Mouse (Mus musculus) right cerebral cortex, adult 18-20 months (tissue): Measurements from ENCODE around the gene Rpa2.
A peak's percentile ranks its signal among the peaks of the same experiment; 100 is the strongest.
"Not testable (repeated sequence)": the region's sequence is repeated elsewhere in the genome, so short reads cannot be mapped to it uniquely, and the experiment has no call there.

Experiments
- DNase-seq: peaks from one replicate; pipeline ENCODE4 v3.0.0; 2022; ENCODE audit warnings: mixed read lengths

Gene Rpa2

DNA sequence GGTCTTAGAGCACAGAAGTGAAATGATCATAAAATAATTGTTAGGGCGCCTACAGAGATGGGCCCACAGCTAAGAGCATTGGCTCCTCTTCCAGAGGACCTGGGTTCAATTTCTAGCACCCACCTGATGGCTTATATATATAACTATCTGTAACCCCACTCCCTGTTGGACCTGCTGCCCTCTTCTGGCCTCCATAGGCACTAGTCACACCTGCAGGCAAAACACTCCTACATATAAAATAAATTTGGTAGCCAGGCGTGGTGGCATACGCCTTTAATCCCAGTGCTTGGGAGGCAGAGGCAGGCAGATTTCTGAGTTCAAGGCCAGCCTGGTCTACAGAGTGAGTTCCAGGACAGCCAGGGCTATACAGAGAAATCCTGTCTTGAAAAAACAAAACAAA, 5.0 kb upstream of the Rpa2 start:
- DNase-seq: not testable (repeated sequence)

DNA sequence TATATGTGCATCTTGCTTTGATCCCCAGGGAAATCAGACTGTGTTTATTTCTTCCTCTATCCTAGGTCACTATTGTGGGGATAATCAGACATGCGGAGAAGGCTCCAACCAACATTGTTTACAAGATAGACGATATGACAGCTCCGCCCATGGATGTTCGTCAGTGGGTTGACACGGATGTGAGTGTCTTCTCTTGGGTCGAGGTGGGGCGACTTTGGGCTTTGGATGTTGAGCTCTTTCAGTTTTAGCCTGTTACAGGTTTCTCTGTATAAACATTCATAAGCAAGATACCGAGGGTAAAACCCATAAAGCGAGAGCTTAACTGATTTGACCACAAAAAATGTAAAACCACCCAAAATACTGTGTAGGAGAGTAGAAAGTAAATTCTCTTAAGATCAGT, 3.6 kb downstream of the Rpa2 start:
- DNase-seq: no peak

DNA sequence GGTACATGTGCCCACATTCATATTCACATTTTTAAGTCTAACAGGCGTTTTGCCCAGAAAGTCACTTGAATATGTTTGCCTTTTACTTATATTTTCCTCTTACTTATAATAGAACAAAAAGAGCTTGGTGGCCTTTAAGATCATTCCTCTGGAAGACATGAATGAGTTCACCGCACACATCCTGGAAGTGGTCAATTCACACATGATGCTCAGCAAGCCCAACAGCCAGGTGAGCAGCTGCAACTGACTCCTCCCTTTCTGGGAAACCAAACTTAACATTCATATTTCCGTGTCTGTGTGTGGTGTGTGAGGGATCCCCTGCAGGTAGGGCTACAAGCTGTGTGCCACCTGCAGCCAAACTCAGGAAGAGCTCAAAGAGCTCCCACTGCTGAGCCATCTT, 6.8 kb downstream of the Rpa2 start:
- no peak for DNase-seq

- DNase-seq: peak; percentile 71
These were observed 8.6 kb downstream of the Rpa2 start for GRCm38 (mm10) chr4:132776764-132777163.

DNA sequence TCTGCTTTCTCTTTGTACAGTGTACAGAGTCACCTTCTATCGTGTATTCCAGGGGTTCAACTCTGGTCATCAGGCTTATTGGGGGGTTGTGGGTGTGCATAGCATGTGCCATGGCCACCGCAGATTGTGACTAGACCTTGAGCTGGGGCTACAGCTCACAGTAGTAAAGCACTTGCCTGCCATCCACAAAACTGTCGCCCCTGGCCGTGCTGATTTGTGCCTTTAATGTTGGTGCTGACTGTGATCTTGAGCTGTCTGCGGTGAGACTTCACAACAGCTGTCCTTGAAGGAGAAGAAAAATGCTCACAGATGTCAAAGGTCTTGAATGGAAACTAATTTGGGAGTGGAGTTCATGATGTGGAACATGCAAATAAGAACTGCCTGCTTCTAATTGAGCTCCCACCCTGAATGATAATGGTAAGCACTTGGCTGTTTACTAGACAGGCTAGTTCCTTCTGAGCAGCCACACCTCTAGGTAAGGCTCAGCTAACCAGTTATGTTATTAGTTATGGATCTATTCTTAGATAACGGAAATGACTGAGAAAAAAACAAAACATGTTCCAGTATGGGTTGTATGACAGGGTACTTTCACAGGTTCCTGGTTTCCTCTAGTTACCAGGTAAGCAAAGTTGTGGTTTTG, 10.6 kb downstream of the Rpa2 start:
- no peak for DNase-seq

GRCm38 (mm10) chr4:132780288-132780687, 12.2 kb downstream of the Rpa2 start:
- no peak for DNase-seq

- no peak for DNase-seq
These were observed 15.6 kb downstream of the Rpa2 start for GRCm38 (mm10) chr4:132783732-132784131.

- DNase-seq: no peak
These were observed 17.1 kb downstream of the Rpa2 start for GRCm38 (mm10) chr4:132785228-132785627.

- no peak for DNase-seq
These were observed 21.6 kb downstream of the Rpa2 start for GRCm38 (mm10) chr4:132789731-132790130.

- not testable (repeated sequence) for DNase-seq
These were observed 25.3 kb downstream of the Rpa2 start for GRCm38 (mm10) chr4:132793322-132794004.

DNA sequence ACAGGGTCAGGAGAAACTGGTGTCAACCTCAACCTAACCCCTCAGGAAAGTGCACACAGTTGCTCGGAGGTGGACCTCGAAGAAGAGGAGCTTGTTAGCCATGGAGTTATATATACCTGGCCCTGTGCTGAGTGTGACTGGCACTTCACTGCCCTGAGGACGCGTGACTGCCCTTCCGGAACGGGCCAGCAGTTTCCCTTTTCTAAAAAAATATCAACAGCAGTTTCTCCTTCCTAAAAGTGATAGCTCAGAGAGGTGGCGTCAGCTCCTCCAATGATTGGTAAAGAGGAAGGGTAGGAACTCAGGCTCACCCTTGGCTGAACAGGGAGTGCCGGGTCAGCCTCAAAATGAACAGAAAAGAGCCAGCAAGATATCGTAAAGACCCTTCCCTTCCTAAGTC, 25.9 kb downstream of the Rpa2 start:
- no peak for DNase-seq

DNA sequence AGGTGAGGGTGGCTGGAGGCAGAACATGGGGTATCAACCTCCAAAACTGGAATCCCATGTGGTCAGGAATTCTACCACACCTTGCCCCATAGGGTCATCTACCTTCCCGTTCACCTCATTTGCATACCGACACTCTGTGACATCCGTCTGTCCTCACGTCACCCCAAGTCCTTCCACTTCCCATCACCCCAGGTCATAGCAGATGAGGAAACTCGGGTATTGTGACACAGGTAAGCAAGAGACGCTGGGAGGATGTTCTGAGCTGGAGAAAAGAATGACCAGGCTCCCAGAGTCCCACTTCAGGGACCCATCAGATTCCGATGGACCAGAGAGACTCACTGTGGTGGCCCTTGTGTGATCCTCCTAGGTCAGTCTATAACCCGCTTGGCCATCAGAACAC, 26.6 kb downstream of the Rpa2 start:
- DNase-seq: no peak

- no peak for DNase-seq
These were observed 27.0 kb downstream of the Rpa2 start for GRCm38 (mm10) chr4:132795171-132795570.

DNA sequence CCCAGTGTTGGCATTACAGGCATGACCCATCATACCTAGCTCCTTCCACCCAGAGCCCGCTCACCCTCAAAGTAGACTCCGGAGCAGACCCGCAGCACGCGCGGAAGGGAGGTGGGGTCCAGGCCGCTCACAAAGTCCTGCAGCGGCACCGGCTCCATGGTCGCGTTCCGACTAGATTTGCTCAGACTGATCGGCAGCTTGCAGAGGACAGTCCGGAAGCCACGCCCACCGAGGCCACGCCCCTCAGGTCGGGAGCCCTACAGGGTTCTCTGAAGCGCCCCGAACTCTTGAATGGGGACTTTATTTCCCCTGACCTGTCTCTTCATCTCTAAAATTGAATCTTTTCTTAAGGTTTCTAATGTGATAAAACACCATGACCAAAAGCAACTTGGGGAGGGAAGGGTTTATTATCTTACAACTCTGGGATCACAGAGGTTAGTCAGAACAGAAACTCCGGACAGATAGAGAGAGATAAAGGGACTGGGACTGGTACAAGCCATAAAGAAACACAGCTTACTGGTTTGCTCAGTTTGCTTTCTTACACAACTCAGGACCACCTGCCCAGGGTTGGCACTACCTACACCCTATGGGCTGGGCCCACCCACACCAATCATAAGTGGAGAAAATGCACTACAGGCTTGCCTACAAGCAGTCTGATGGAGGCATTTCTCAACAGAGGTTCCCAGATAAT, 28.2 kb downstream of the Rpa2 start, which contains the start of gene Themis2:
TSS of gene Themis2 (minus strand) at position 192 of the 691 bp plus-strand sequence.
- no peak for DNase-seq

DNA sequence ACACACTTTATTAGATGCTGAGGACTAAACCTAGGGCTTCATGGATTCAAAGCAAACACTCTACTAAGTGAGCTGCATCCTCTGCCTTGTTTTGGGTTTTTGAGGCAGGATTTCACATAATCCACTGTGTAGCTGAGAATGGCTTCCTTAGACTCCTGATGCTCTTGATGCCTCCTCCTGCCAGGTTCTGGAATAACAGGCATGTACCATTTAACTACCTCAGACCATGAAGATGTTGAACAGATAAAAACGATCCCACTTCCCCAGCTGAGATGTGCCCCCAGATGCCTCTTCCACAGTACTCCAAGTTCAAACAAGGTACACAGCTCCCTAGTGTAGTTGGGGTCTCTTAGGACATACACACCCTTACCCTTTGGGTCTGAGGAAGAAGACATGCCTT, 29.3 kb downstream of the Rpa2 start:
- DNase-seq: no peak

DNA sequence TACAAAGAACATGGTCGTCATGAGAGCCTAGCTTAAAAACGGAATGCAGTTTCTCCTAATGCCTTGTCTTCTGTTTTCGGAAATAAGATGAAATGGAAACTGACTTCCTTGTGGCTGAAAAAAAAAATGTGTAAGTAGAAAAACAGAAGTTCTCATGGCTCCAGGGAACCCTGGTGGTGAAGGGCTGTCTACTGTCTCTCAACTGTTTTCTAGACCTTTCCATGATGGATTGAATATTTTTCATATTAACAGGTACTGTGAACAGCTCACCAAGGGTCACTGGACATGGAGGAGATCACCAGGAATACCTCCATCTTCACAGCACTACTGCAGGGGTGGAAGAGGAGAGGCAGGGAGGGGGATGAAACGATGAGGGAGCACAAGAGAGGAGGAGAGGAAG, 29.9 kb downstream of the Rpa2 start:
- DNase-seq: no peak

DNA sequence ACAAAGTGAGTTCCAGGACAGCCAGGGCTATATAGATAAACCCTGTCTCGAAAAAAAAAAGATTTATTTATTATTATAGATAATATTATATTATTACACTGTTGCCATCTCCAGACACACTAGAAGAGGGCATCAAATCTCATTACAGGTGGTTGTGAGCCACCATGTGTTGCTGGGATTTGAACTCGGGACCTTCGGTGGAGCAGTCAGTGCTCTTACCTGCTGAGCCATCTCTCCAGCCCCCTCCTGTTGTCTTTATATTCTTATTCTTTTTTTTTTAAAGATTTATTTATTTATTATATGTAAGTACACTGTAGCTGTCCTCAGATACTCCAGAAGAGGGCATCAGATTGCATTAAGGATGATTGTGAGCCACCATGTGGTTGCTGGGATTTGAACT, 30.5 kb downstream of the Rpa2 start:
- not testable (repeated sequence) for DNase-seq

DNA sequence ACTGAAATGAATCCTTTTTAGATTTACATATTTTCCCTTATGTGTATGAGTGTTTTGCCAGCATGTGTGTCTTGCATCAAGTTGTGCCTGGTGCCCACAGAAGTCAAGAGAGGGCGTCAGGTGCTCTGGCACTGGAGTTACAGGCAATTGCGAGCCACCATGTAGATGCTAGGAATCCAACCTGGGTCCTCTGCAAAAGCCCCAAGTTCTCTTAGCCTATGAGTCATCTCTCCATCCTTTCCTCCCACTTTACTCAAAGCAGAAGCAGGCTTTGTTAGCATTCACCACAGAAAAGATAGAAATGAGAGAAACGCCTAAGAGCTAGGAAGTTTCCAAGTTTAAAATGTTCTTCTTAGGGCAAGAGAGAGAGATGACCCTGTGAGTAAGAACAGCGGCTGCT, 31.7 kb downstream of the Rpa2 start:
- DNase-seq: peak; percentile 20

DNA sequence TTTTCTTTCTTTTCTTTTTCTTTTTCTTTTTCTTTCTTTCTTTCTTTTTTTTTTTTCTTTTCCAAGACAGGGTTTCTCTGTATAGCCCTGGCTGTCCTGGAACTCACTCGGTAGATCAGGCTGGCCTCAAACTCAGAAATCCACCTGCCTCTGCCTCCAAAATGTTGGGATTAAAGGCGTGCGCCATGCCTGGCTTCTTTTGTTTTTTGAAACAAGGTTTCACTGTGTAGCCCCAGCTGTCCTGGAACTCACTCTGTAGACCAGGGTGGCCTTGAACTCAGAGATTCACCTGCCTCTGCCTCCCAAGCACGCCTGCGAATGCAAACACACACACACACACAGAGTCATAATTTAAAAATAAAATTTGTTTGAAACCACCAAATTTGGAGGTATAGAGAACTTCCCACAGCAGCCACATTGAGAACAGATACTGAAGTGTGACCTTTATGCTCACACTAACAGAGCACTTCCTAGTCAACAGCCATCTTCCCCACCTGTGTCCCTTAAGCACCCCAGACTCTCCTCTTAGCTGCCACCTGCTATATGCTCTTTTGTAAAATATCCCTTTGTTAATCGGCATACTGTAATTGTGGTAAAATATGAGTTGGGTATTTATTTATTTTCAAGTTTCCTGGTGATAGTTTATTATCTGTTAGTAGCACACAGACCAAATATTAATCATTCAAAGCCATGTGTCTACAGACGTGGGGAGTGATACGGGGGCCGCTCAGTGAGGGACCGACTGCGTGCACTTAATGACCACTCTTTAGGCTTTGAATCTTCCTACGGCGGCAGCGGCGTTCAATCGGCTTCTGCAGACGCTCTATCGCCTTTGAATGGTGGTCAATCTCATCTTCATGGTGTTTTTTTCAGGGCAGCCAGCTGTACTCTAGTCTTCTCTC, 33.3 kb downstream of the Rpa2 start:
- no peak for DNase-seq

DNA sequence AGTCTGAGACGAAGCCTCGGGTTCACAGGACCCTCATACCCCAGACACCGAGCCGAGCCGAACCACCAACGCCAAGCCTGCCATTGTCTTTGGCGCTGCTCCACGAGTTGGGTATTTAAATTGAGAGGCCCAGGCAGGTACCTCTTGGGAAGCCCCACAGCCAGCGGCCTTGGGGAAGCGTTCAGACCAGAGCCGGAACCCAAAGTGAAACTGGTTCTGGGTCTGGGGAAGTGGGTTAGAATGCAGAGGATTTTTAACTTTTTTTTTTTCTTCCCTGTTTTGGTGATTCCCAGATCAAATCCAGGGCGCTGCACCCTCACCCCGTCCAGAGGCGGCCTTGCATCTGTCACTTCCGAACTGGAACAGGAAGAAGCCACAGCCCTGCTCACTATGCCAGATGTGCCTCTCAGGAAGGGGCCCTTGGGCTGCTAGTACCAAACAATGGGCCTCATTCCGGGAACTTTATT, 34.1 kb downstream of the Rpa2 start:
- DNase-seq: no peak

DNA sequence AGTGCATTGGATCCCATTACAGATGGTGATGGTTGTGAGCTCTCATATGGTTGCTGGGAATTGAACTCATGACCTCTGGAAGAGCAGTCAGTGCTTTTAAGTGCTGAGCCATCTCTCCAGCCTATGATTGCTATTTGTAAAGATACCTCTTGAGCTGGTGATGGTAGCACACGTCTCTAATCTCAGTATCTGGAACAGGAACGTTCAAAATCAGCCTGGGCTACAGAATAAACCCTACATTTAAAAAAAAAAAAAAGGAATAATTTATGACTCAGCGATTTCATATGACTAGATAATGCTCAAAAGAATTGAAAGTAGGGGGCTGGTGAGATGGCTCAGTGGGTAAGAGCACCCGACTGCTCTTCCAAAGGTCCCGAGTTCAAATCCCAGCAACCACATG, 35.1 kb downstream of the Rpa2 start:
- no peak for DNase-seq

DNA sequence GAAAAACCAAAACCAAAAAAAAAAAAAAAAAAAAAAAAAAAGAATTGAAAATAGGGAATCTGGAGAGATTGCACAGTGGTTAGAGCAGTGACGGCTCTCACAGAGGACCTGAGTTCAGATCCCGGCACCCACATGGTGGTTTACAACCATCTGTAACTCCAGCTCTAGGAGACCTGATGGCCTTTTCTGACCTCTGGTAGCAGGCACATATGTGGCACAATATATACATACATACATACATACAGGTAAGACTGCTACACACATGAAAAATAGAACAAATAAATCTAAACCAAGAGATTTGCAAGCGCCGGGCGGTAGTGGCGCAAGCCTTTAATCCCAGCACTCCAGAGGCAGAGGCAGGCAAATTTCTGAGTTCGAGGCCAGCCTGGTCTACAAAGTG, 35.7 kb downstream of the Rpa2 start:
- DNase-seq: no peak

DNA sequence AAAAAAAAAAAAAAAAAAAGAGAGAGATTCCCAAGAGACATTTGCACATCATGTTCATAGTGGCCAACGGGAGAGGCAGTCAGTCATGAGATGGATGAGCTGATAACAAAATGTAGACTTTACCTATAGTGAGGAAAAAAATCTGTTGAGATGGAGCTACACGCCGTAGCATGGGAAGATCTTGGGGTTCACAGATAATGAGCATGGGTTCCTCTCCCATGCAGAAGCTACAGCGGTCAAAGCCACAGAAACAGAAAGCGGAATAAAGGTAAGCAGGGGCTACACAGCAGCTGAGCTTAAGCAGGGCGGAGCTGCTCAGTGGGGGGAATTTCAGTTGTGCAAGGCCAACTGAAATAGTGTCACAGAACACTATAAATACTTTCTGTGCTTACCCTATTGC, 36.2 kb downstream of the Rpa2 start:
- no peak for DNase-seq
